Mouse (Mus musculus) neural tube, embryonic 14.5 days (tissue): ENCODE measurements around the gene Ercc1. TPM values are rescaled to one million over a fixed set of nuclear protein-coding genes. Genes with fewer than 3 reads are reported as not detected.

Source experiments
- ATAC-seq: fragments of 200-750 bp; cut with Nextera tagmentation; 2 replicates; pipeline ENCODE4 v1.8.0; 2017; ENCODE audit warnings: low read depth, mild to moderate bottlenecking, moderate TSS enrichment, moderate library complexity
- H3K27ac ChIP-seq: fragments of 300-500 bp; sonication (generic); 2 replicates; pipeline ENCODE4 v1.5.1; 2014; ENCODE audit warnings: low read depth, mild to moderate bottlenecking, control low read depth, low read length, moderate library complexity, mixed read lengths
- H3K27me3 ChIP-seq: fragments of 300-500 bp; sonication (generic); 2 replicates; pipeline ENCODE4 v1.6.1; 2014; ENCODE audit warnings: low read length; ENCODE audit not compliant: control insufficient read depth, insufficient read depth
- H3K36me3 ChIP-seq: fragments of 300-500 bp; sonication (generic); 2 replicates; pipeline ENCODE4 v1.6.1; 2014; ENCODE audit warnings: low read length, mixed read lengths; ENCODE audit not compliant: control insufficient read depth, insufficient read depth
- H3K4me1 ChIP-seq: fragments of 300-500 bp; sonication (generic); 2 replicates; pipeline ENCODE4 v1.6.1; 2014; ENCODE audit warnings: low read length; ENCODE audit not compliant: control insufficient read depth, insufficient read depth
- H3K4me2 ChIP-seq: fragments of 300-500 bp; sonication (generic); 2 replicates; pipeline ENCODE4 v1.6.1; 2014; ENCODE audit warnings: mild to moderate bottlenecking, low read depth, low read length, control low read depth
- H3K4me3 ChIP-seq: fragments of 300-500 bp; sonication (generic); 2 replicates; pipeline ENCODE4 v1.5.1; 2014; ENCODE audit warnings: low read depth, low read length, control low read depth, mixed read lengths
- H3K9ac ChIP-seq: fragments of 300-500 bp; sonication (generic); replicated peaks from 2 replicates; pipeline ENCODE4 v1.6.1; 2014; ENCODE audit warnings: low read depth, mild to moderate bottlenecking, control low read depth, low read length, mixed read lengths
- H3K9me3 ChIP-seq: fragments of 300-500 bp; sonication (generic); 2 replicates; pipeline ENCODE4 v1.6.1; 2016; ENCODE audit warnings: low read length; ENCODE audit not compliant: control insufficient read depth
- WGBS: fragments of 180-500 bp; shearing (Covaris S2); extraction: QIAGEN DNeasy Blood & Tissue Kit; methylation state at CpG from one replicate; pipeline ENCODE4 v1.1.7; 2014; 5-methylcytosine and 5-hydroxymethylcytosine counted together
- polyA plus RNA-seq: library from polyadenylated mRNA; unstranded; fragments of >200 nt; fragmentation: Nextera tagmentation; extraction: Ambion mirVana; gene quantifications from 2 replicates; pipeline ENCODE4 v1.2.1, GENCODE M21; 2014

Gene Ercc1
- polyA plus RNA-seq, 1 experiment from 2014 or later, result 98.9 TPM

DNA sequence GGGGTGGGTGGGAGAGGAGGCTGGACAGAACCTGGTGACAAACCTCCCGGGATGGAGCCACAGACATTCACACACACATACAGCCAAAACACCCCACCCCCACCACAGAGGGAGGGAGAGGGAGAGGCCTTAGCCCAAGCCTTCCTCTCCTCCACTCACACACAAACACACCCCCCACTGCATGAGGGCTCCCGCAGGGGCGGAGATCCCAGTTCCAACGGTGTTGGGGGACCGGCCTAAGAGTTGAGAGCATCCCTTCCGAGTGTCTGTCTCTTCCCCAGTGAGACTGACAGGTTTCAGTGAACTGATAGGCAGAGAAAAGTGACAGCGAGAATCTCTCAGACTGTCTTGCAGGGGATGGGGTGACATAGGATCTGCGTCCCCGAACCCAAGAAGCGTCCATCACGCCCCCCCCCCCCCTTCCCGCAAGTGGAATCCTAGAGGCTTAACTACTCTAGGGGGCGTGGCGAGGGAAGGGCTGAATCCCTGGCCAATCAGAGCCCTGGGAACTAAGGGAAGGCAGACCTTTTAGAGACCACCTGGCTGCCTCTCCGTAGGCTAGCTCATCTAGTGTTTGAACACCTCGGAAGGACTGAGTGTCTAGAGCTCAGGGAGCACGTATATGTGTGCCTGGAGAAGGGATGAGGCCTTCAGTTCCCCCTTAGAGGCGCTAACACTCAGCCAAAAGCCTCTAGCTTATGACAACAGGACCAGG, 36.7 kb upstream of the Ercc1 start:
- Histone ChIP-seq H3K4me3 (peak overlapping the region; percentile 52), H3K9ac (peak overlapping the region; percentile 32; the same call in 1 of the 2 replicates), H3K27ac (peak overlapping the region; percentile 73), H3K36me3 (no peaks in the 10 kb centered on the region), H3K9me3 (no peaks in the 10 kb centered on the region), H3K27me3 (peaks cover 32% of the 10 kb centered on the region), H3K4me1 (peaks cover 20% of the 10 kb centered on the region), H3K4me2 (peak overlapping the region; percentile 83)
- WGBS, result 3% methylated on average over 18 of the region's 18 CpGs
- ATAC-seq, result peak; percentile 48

DNA sequence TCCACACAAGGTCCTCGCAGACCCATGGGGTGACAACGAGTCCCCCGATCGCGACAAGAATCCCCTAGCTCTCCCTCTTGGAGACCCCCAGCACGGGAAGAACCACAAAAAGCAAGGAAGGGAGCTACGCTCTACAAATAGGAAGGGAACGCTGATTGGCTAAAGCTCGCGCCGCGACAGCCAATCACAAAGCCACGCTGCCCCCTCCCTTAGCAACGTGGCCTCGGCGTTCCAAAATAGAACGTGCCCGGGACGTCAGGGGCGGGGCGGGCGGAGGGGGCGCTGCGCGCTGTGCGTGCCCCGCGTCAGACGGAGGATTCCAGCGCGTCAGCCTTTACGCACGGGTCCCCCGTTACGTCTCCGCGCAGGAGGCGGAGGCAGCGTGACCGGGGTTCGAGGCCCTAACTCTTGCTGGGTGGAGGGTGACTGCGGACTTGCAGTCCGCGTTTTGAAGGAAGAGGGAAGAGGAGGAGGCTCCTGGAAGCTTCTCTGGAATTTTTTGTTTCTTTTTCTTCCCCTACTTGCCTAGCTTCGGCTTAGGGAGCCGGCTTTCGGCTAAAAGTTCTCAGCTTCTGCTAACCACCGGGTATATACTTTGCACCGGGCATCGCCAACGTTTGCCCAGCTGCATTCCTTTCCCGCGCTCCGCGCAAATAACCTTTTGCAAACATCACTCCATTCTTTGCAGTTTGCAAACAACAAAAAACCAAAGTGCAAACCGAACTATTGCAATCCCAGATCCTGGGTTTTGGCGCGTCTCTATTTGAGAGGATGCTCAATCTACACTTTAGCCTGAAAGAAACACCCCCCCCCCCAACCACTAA, 35.9 kb upstream of the Ercc1 start:
- no peaks in the 10 kb centered on the region for H3K9me3 ChIP-seq
- H3K9ac ChIP-seq, result peak overlapping the region; percentile 32
- peak overlapping the region; percentile 52 for H3K4me3 ChIP-seq
- peaks cover 20% of the 10 kb centered on the region for H3K4me1 ChIP-seq
- 1% methylated on average over 57 of the region's 58 CpGs for WGBS
- peak; percentile 88 for ATAC-seq
- H3K36me3 ChIP-seq, result no peaks in the 10 kb centered on the region
- peak overlapping the region; percentile 73 for H3K27ac ChIP-seq
- peak overlapping the region; percentile 83 for H3K4me2 ChIP-seq
- H3K27me3 ChIP-seq, result peaks cover 27% of the 10 kb centered on the region

DNA sequence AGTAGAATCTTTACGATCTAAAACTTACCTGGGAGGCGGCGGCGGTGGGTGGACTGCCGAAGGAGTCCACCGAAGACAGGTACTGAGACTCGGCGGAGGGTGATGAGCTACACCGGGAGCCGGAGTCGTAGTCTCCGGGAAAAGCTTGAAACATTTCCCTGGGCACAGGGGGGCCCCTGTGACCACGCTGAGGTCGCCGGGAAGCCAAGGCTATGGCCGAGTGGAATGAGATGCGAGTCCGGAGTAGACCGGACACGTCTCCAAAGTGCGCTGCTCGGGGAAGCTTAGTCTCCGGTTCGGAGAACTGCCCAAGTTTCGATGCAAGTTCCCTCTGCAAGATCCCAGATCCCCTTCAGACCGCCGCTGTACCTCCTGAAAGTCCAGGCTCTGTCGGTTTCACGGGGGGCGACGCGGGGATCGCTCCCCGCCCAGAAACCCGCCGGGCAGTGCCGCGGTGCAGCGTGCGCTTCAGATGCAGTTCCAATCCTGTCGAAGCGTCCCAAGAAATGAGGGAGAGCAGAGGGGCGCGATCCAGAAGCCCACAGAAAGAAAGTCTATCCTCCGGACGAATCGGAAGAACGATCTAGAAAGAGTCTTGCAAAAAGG, 35.2 kb upstream of the Ercc1 start:
- H3K27me3 ChIP-seq, result peaks cover 23% of the 10 kb centered on the region
- WGBS, result 1% methylated on average over 48 of the region's 48 CpGs
- H3K9ac ChIP-seq, result peak overlapping the region; percentile 50; the same call in 1 of the 2 replicates
- H3K36me3 ChIP-seq, result no peaks in the 10 kb centered on the region
- no peak for ATAC-seq
- H3K4me2 ChIP-seq, result peak overlapping the region; percentile 83
- H3K9me3 ChIP-seq, result no peaks in the 10 kb centered on the region
- peaks cover 17% of the 10 kb centered on the region for H3K4me1 ChIP-seq
- H3K4me3 ChIP-seq, result peak overlapping the region; percentile 52
- H3K27ac ChIP-seq, result 0 out of 2 replicates have a peak overlapping the region, but pooled peaks have one; percentile 22

DNA sequence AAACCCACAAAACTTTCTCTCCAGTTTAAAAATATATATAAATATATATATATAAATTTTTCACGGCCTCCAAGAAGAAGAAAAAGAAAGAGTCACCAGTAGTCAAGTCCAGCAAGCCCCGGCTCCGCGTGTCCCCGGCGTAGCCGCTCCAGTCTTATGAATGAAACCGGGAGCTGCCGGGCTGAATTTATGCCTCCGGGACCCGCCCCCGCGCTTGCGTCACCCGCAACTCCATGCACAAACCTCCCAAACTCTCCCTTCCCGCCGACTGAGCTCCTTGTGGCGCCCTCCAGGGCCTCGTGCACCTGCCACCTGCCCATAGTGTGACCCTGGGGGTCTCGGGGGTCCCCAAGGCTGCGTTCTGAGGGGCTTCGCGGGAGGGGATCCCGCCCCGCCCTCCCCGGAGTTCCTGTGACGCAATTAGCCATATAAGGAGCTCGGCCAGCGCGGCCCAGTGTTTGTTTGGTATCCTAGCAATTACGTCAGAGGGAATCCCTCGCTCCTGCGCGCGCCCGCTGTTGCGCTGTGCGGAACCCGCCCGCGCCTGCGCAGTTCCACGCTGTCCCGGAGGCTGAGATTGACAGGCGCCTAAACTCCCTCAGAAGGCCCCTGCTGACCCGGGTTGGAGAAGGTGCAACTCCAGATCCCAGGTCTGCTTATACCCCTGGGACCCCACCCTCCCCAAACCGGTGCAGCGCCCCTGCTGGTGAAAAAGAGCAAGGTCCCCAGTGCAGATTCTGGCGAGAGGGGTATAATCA, 34.5 kb upstream of the Ercc1 start, which contains the start of gene Fosb:
Fosb (minus strand) TSS at position 168 of the 758 bp plus-strand sequence.
- H3K4me3 ChIP-seq, result peak within 1 kb of the TSS; percentile 52
- no peaks in the 10 kb centered on the region for H3K9me3 ChIP-seq
- peak within 1 kb of the TSS; percentile 83 for H3K4me2 ChIP-seq
- peaks cover 18% of the 10 kb centered on the region for H3K27me3 ChIP-seq
- no peaks in the 10 kb centered on the region for H3K36me3 ChIP-seq
- ATAC-seq, result peak; percentile 85
- peaks cover 14% of the 10 kb centered on the region for H3K4me1 ChIP-seq
- under 1% methylated on average over 45 of the region's 49 CpGs for WGBS
- H3K9ac ChIP-seq, result peak within 1 kb of the TSS; percentile 50
- H3K27ac ChIP-seq, result 0 out of 2 replicates have a peak within 1 kb of the TSS, but pooled peaks have one; percentile 22

DNA sequence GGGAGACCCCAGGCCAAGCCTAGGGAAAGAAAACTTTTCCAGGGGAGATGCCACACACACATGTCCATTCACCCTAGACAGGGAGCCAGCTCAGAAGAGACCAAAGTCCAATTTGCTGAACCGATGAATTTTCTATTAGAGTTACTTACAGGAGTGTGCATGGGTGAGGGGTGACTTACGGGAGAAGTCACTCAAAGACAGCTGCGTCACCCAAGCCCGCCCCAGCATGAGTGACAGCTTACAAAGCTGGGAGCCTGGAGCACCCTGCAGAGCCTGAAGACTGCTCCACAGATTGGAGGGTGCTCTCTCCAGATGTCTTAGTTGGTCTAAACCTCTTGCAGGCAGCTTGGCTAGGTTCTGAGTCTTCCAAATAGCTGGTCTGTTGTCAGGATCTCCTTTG, 32.6 kb upstream of the Ercc1 start:
- 42% methylated on average over 4 of the region's 4 CpGs for WGBS
- H3K36me3 ChIP-seq, result no peaks in the 10 kb centered on the region
- H3K27ac ChIP-seq, result no peak overlapping the region
- 0 out of 2 replicates have a peak, but pooled peaks cover under 1% of the 10 kb centered on the region for H3K27me3 ChIP-seq
- no peak overlapping the region for H3K9ac ChIP-seq
- peaks cover 14% of the 10 kb centered on the region for H3K4me1 ChIP-seq
- H3K4me3 ChIP-seq, result no peak overlapping the region
- no peaks in the 10 kb centered on the region for H3K9me3 ChIP-seq
- H3K4me2 ChIP-seq, result no peak overlapping the region
- no peak for ATAC-seq

DNA sequence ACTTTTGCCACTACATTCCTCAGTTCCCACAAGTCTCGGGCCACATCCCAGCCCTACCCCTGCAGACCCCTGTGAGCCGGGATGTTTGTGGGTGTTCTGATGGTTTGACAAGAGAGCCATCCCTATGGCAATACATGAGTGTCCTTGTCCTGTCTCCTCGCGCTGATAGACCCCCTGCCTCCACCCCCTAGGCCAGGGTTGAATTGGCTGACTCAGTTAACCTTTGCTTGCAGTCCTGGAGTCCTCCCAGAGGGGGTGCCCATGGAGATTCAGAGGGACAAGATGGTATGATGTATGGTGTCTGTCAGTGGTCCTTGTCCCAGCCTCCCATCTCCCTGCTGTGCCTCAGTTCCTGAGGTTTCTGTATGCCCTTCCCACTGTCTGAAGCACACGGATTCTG, 30.5 kb upstream of the Ercc1 start:
- no peak overlapping the region for H3K9ac ChIP-seq
- ATAC-seq, result no peak
- H3K36me3 ChIP-seq, result no peaks in the 10 kb centered on the region
- no peak overlapping the region for H3K4me2 ChIP-seq
- no peaks in the 10 kb centered on the region for H3K27me3 ChIP-seq
- H3K9me3 ChIP-seq, result no peaks in the 10 kb centered on the region
- H3K4me3 ChIP-seq, result no peak overlapping the region
- 47% methylated on average over 5 of the region's 5 CpGs for WGBS
- H3K4me1 ChIP-seq, result peaks cover 7% of the 10 kb centered on the region
- no peak overlapping the region for H3K27ac ChIP-seq

DNA sequence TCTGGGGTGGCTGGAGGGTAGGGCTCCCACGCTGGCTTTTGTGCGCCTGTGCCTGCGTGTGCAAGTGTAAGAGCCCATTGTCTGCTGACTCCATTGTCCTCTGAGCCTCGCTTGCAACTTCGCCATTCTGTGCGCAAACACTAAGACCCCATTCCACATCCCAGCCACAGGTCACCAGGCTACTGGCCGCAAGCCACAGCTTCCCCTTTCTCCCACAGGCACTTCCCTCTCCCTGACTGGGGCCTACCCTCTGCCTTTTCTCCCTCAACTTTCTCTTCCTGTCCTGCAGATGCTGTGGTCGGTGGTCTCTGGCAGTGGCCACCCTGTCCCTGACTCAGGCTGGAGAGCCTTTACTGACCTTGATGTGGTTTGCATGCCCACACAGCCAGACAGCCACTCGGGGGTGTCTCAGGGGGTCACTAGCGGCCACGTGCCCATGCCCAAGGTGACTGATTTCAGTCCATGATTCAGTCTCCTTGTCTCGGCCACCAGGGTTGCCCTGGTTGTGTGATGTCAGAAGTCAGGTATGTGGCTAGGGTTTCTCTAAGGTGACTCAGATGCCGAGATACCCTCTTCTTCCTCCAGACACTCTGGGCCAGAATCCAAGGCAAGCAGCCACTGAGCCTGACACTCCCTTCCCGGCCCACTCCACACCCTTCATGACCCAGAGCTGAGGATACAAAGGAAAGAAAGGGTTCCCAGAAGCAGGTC, 28.0 kb upstream of the Ercc1 start:
- H3K36me3 ChIP-seq, result no peaks in the 10 kb centered on the region
- no peak overlapping the region for H3K9ac ChIP-seq
- H3K27ac ChIP-seq, result no peak overlapping the region
- 46% methylated on average over 14 of the region's 14 CpGs for WGBS
- no peaks in the 10 kb centered on the region for H3K9me3 ChIP-seq
- peaks cover 9% of the 10 kb centered on the region; the same call in 1 of the 2 replicates for H3K4me1 ChIP-seq
- H3K27me3 ChIP-seq, result no peaks in the 10 kb centered on the region
- no peak for ATAC-seq
- no peak overlapping the region for H3K4me3 ChIP-seq
- no peak overlapping the region for H3K4me2 ChIP-seq

DNA sequence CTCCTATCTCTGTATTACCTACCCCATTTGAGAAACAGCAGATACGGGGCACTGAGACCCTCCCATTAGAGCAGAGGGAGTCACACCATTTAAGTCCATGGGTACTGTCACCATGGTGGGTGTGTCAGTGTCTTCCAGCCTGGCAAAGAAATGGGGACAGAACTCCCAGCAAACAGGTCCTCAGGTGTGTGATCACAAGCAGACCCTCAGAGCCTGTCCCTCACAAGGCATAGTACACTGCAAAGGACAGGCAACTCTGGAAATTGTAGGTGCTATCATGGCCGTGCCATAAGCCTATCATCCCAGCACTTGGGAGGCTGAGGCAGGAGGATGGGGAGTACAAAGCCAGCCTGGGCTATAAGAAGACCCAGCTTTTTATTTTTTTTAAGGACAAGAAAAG, 26.4 kb upstream of the Ercc1 start:
- WGBS, result 73% methylated on average over 2 of the region's 2 CpGs
- H3K4me3 ChIP-seq, result no peak overlapping the region
- no peaks in the 10 kb centered on the region for H3K27me3 ChIP-seq
- H3K27ac ChIP-seq, result no peak overlapping the region
- peaks cover 9% of the 10 kb centered on the region; the same call in 1 of the 2 replicates for H3K4me1 ChIP-seq
- no peaks in the 10 kb centered on the region for H3K36me3 ChIP-seq
- ATAC-seq, result no peak
- no peaks in the 10 kb centered on the region for H3K9me3 ChIP-seq
- no peak overlapping the region for H3K9ac ChIP-seq
- no peak overlapping the region for H3K4me2 ChIP-seq
